Mouse (Mus musculus): Measurements from ENCODE around the gene Spryd3.

GRCm38 (mm10) chr15:102165468-102166100 is 29.6 kb upstream of the Spryd3 start:
- TF ChIP-seq CTCF (IDR thresholded peaks at IDR 0.05; ENCODE audit: extremely low read depth, insufficient read depth, insufficient read length, insufficient replicate concordance): no peak
- TF ChIP-seq POLR2A (IDR thresholded peaks at IDR 0.05; ENCODE audit: low read depth, low read length): no peak
